Mouse (Mus musculus): ENCODE measurements around the gene Cdc20. TPM values are rescaled to one million over a fixed set of nuclear protein-coding genes. Genes with fewer than 3 reads are reported as not detected.

Cdc20 gene
- polyA plus RNA-seq, 1 experiment from 2014 or later: 30.1 TPM

GRCm38 (mm10) chr4:118445781-118446414 is 8.7 kb upstream of the Cdc20 start:
- Histone ChIP-seq H3K27ac (no peak overlapping the region), H3K4me2 (replicated peaks) (peak overlapping the region; percentile 70), H3K4me3 (replicated peaks; ENCODE audit: low read length) (peak overlapping the region; percentile 34), H3K9ac (peak overlapping the region; percentile 44), H3K27me3 (ENCODE audit: control insufficient read depth, insufficient read depth, low read length) (no peaks in the 10 kb centered on the region), H3K4me1 (replicated peaks; ENCODE audit: control insufficient read depth, insufficient read depth, low read length) (peaks cover 11% of the 10 kb centered on the region; the same call in 1 of the 2 replicates), H3K36me3 (replicated peaks; ENCODE audit: control insufficient read depth, insufficient read depth) (no peaks in the 10 kb centered on the region), H3K9me3 (ENCODE audit: control insufficient read depth, low read length) (no peaks in the 10 kb centered on the region)
- DNase-seq (ENCODE audit: low spot score) (no peak), ATAC-seq (ENCODE audit: low FRiP score) (peak; percentile 77)
- WGBS: 20% methylated on average over 18 of the region's 18 CpGs

GRCm38 (mm10) chr4:118445088-118445487 is 7.9 kb upstream of the Cdc20 start:
- DNase-seq (ENCODE audit: low spot score): no peak
- Histone ChIP-seq H3K4me3 (replicated peaks; ENCODE audit: low read length) (no peak overlapping the region), H3K4me2 (replicated peaks) (no peak overlapping the region), H3K9me3 (ENCODE audit: control insufficient read depth, low read length) (no peaks in the 10 kb centered on the region), H3K36me3 (replicated peaks; ENCODE audit: control insufficient read depth, insufficient read depth) (no peaks in the 10 kb centered on the region), H3K4me1 (replicated peaks; ENCODE audit: control insufficient read depth, insufficient read depth, low read length) (peaks cover 11% of the 10 kb centered on the region; the same call in 1 of the 2 replicates), H3K27me3 (ENCODE audit: control insufficient read depth, insufficient read depth, low read length) (no peaks in the 10 kb centered on the region), H3K9ac (no peak overlapping the region), H3K27ac (no peak overlapping the region)
- ATAC-seq (ENCODE audit: low FRiP score): no peak
- 87% methylated on average over 10 of the region's 10 CpGs for WGBS

GRCm38 (mm10) chr4:118437829-118438253 is 689 bp upstream of the Cdc20 start:
- Histone ChIP-seq H3K9ac (peak overlapping the region; percentile 75), H3K4me1 (replicated peaks; ENCODE audit: control insufficient read depth, insufficient read depth, low read length) (peaks cover 12% of the 10 kb centered on the region; the same call in 1 of the 2 replicates), H3K4me2 (replicated peaks) (peak overlapping the region; percentile 94), H3K4me3 (replicated peaks; ENCODE audit: low read length) (peak overlapping the region; percentile 52), H3K36me3 (replicated peaks; ENCODE audit: control insufficient read depth, insufficient read depth) (0 out of 2 replicates have a peak, but pooled peaks cover 5% of the 10 kb centered on the region), H3K27me3 (ENCODE audit: control insufficient read depth, insufficient read depth, low read length) (no peaks in the 10 kb centered on the region), H3K27ac (peak overlapping the region; percentile 84), H3K9me3 (ENCODE audit: control insufficient read depth, low read length) (no peaks in the 10 kb centered on the region)
- peak; percentile 62 for DNase-seq (ENCODE audit: low spot score)
- peak; percentile 36; the same call in 1 of the 2 replicates for ATAC-seq (ENCODE audit: low FRiP score)
- 7% methylated on average over 12 of the region's 12 CpGs for WGBS

GRCm38 (mm10) chr4:118432332-118432731 is 4.8 kb downstream of the Cdc20 start:
- 50% methylated on average over 8 of the region's 8 CpGs for WGBS
- peaks cover 23% of the 10 kb centered on the region for H3K4me1 ChIP-seq (replicated peaks; ENCODE audit: control insufficient read depth, insufficient read depth, low read length)
- H3K4me2 ChIP-seq (replicated peaks): no peak overlapping the region
- H3K36me3 ChIP-seq (replicated peaks; ENCODE audit: control insufficient read depth, insufficient read depth): peaks cover 22% of the 10 kb centered on the region
- no peaks in the 10 kb centered on the region for H3K9me3 ChIP-seq (ENCODE audit: control insufficient read depth, low read length)
- H3K9ac ChIP-seq: no peak overlapping the region
- no peak overlapping the region for H3K4me3 ChIP-seq (replicated peaks; ENCODE audit: low read length)
- H3K27ac ChIP-seq: no peak overlapping the region
- no peak for ATAC-seq (ENCODE audit: low FRiP score)
- no peaks in the 10 kb centered on the region for H3K27me3 ChIP-seq (ENCODE audit: control insufficient read depth, insufficient read depth, low read length)
- DNase-seq (ENCODE audit: low spot score): no peak

GRCm38 (mm10) chr4:118429215-118429895 is 7.8 kb downstream of the Cdc20 start:
- Histone ChIP-seq H3K4me3 (replicated peaks; ENCODE audit: low read length) (no peak overlapping the region), H3K4me2 (replicated peaks) (peak overlapping the region; percentile 91), H3K36me3 (replicated peaks; ENCODE audit: control insufficient read depth, insufficient read depth) (peaks cover 22% of the 10 kb centered on the region), H3K27ac (no peak overlapping the region), H3K9ac (0 out of 2 replicates have a peak overlapping the region, but pooled peaks have one; percentile 66), H3K9me3 (ENCODE audit: control insufficient read depth, low read length) (no peaks in the 10 kb centered on the region), H3K4me1 (replicated peaks; ENCODE audit: control insufficient read depth, insufficient read depth, low read length) (peaks cover 24% of the 10 kb centered on the region), H3K27me3 (ENCODE audit: control insufficient read depth, insufficient read depth, low read length) (no peaks in the 10 kb centered on the region)
- DNase-seq (ENCODE audit: low spot score) (no peak), ATAC-seq (ENCODE audit: low FRiP score) (no peak)
- 62% methylated on average over 7 of the region's 7 CpGs for WGBS

- no peaks in the 10 kb centered on the region for H3K9me3 ChIP-seq (ENCODE audit: control insufficient read depth, low read length)
- DNase-seq (ENCODE audit: low spot score): no peak
Observed at GRCm38 (mm10) chr4:118428531-118429214, 8.5 kb downstream of the Cdc20 start.

GRCm38 (mm10) chr4:118427768-118428451 is 9.2 kb downstream of the Cdc20 start, which contains the start of gene Elovl1:
TSS of gene Elovl1 (plus strand) at chr4:118428093.
- ATAC-seq (ENCODE audit: low FRiP score) (peak; percentile 92), DNase-seq (ENCODE audit: low spot score) (peak; percentile 68)
- WGBS: under 1% methylated on average over 16 of the region's 31 CpGs
- Histone ChIP-seq H3K4me1 (replicated peaks; ENCODE audit: control insufficient read depth, insufficient read depth, low read length) (peaks cover 24% of the 10 kb centered on the region), H3K9me3 (ENCODE audit: control insufficient read depth, low read length) (no peaks in the 10 kb centered on the region), H3K27me3 (ENCODE audit: control insufficient read depth, insufficient read depth, low read length) (no peaks in the 10 kb centered on the region), H3K36me3 (replicated peaks; ENCODE audit: control insufficient read depth, insufficient read depth) (peaks cover 21% of the 10 kb centered on the region), H3K9ac (peak within 1 kb of the TSS; percentile 66), H3K4me3 (replicated peaks; ENCODE audit: low read length) (peak within 1 kb of the TSS; percentile 45), H3K4me2 (replicated peaks) (peak within 1 kb of the TSS; percentile 91), H3K27ac (peak within 1 kb of the TSS; percentile 77)

More at GRCm38 (mm10) chr4:118428531-118429214, 8.5 kb downstream of the Cdc20 start:
- ATAC-seq (ENCODE audit: low FRiP score): peak; percentile 5; the same call in 1 of the 2 replicates
- Histone ChIP-seq H3K4me1 (replicated peaks; ENCODE audit: control insufficient read depth, insufficient read depth, low read length) (peaks cover 24% of the 10 kb centered on the region), H3K27ac (peak overlapping the region; percentile 77; the same call in 1 of the 2 replicates), H3K36me3 (replicated peaks; ENCODE audit: control insufficient read depth, insufficient read depth) (peaks cover 25% of the 10 kb centered on the region), H3K9ac (peak overlapping the region; percentile 66), H3K4me3 (replicated peaks; ENCODE audit: low read length) (peak overlapping the region; percentile 45), H3K27me3 (ENCODE audit: control insufficient read depth, insufficient read depth, low read length) (no peaks in the 10 kb centered on the region), H3K4me2 (replicated peaks) (peak overlapping the region; percentile 91)
- WGBS: 51% methylated on average over 15 of the region's 15 CpGs

- WGBS: 4% methylated on average over 5 of the region's 5 CpGs
- Histone ChIP-seq H3K4me2 (replicated peaks) (peak overlapping the region; percentile 91), H3K9ac (peak overlapping the region; percentile 66), H3K4me1 (replicated peaks; ENCODE audit: control insufficient read depth, insufficient read depth, low read length) (peaks cover 24% of the 10 kb centered on the region), H3K4me3 (replicated peaks; ENCODE audit: low read length) (peak overlapping the region; percentile 45), H3K9me3 (ENCODE audit: control insufficient read depth, low read length) (no peaks in the 10 kb centered on the region), H3K27ac (peak overlapping the region; percentile 77), H3K36me3 (replicated peaks; ENCODE audit: control insufficient read depth, insufficient read depth) (peaks cover 22% of the 10 kb centered on the region), H3K27me3 (ENCODE audit: control insufficient read depth, insufficient read depth, low read length) (no peaks in the 10 kb centered on the region)
- peak; percentile 18; the same call in 1 of the 2 replicates for ATAC-seq (ENCODE audit: low FRiP score)
- DNase-seq (ENCODE audit: low spot score): no peak
Observed at GRCm38 (mm10) chr4:118427415-118427767, 9.8 kb downstream of the Cdc20 start.
